Mouse (Mus musculus): ENCODE results near the gene Fmnl1.

Gene Fmnl1

DNA sequence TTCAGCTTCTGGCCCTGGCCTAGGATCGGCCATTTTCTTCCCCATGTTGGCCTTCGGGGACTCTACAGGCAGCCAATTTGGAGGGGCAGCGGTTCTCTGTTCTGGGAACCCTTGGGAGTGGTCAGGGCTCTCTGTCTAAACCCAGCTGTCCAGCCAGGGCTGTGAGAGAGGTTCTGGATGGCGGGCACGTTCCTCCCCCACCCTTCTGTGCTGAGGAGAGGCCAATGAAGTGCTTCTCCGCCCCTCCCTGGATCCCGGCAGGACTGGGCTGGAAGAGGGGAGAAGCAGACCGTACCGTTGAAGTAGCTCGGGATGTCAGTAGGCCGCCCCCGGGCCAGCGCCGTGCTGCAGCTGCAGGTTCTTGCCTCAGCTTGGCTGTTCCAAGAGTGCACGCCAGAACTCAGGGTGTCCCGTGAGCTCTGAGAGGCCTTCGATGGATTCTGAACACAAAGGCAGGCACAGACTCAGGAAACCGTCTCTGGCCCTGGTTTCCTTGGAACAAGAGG lies 53.1 kb downstream of the Fmnl1 start:
- DNase-seq, result no peak

DNA sequence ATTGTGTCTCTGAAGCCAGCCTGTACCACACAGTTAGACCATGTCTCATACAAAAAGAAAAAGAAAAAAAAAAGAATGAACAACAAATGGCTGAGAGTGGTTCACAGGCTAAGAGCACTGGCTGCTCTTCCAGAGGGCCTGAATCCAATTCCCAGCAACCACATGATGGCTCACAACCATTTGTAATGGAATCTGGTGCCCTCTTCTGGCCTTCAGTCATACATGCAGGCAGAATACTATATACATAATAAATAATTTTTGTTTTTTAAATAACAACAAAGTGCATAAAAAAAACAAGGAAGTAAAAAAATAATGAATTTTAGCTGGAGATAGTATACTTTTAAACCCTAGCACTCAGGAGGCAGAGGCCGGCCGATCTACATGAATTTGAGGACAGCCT lies 58.7 kb downstream of the Fmnl1 start:
- DNase-seq, result no peak

DNA sequence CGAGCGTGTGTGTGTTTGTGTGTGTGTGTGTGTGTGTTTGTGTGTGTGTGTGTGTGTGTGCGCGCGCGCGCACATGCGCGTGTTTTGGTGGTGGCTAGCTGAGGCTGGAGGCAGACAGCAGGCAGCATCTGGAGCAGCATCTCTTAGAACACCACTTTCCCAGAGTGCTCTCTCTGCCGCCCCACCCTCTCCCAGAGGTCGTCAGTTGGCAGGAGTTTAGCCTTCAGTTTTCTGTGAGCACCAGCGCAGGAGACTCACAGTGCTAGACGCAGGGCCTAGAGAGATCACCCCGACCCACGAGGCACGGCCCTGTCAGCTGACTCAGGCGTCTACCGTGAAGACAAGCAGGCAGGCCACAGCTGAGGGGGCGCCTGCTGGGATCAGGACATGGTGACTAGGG lies 59.7 kb downstream of the Fmnl1 start:
- no peak for DNase-seq

GRCm38 (mm10) chr11:103231367-103231766 lies 60.5 kb downstream of the Fmnl1 start:
- no peak for DNase-seq

GRCm38 (mm10) chr11:103232966-103233365 lies 62.1 kb downstream of the Fmnl1 start:
- DNase-seq, result peak; percentile 72

GRCm38 (mm10) chr11:103234447-103234846 lies 63.5 kb downstream of the Fmnl1 start:
- DNase-seq, result no peak

DNA sequence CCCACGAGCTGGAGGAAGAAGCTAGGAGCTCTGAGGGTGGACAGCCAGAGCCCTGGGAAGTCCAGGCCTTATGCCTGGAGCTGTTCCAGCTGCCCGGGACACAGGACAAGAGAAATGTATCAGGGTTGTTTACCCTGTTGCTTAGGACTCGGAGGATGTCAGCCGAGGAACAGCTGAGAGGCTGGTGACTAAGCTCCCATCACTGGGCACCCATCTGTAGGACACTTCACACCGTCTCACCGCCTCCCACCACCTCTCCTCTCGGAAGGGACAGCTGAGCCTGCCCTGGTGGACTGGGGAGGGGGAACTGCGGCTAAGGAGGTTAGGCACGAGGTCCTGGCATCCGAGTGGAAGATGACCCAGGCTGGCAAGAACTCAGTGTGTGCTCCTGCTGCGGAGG lies 64.8 kb downstream of the Fmnl1 start:
- DNase-seq, result no peak

GRCm38 (mm10) chr11:103236431-103236830 lies 65.5 kb downstream of the Fmnl1 start:
- no peak for DNase-seq

- no peak for DNase-seq
These were observed 66.0 kb downstream of the Fmnl1 start for GRCm38 (mm10) chr11:103236903-103237302.

GRCm38 (mm10) chr11:103237757-103238156 lies 66.8 kb downstream of the Fmnl1 start:
- DNase-seq, result no peak

DNA sequence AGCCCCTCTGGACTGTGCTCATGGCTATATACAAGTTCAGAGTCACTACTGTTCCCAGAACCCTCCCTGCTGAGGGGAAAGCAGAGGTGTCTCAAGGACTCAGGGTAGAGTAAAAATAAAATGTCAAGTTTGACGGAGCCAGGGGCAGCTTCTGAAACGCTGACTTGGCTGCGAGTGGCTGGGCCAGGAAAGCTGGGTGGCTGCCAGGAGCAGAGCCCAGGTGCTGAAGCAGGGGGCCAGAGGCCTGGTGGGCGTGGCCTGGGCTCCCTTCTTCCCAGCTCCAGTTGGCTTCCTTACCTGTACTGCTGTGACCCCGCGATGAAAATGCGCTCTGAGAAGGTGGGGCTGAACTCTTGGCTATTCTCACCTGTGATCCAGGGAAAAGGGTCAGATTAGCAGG lies 69.8 kb downstream of the Fmnl1 start:
- DNase-seq, result peak; percentile 70

DNA sequence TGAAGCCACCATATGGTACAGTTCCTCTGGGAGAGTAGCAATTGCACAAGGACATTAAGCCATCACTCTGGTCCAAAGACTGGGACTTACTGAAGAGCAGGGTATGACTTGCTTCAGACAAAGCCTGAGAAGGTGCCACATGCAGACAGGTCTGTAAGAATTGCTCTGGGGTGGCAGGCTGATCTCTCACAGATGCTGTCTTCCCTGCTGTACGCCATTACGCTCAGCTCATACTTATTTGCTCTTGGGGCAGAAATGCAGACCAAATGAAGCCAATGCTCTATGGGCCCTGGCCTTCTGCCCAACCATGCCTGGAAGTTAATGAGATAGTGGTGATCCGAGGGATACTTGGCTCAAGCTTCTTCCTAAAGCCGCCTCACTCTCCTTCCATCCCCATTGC lies 73.9 kb downstream of the Fmnl1 start:
- DNase-seq, result no peak

DNA sequence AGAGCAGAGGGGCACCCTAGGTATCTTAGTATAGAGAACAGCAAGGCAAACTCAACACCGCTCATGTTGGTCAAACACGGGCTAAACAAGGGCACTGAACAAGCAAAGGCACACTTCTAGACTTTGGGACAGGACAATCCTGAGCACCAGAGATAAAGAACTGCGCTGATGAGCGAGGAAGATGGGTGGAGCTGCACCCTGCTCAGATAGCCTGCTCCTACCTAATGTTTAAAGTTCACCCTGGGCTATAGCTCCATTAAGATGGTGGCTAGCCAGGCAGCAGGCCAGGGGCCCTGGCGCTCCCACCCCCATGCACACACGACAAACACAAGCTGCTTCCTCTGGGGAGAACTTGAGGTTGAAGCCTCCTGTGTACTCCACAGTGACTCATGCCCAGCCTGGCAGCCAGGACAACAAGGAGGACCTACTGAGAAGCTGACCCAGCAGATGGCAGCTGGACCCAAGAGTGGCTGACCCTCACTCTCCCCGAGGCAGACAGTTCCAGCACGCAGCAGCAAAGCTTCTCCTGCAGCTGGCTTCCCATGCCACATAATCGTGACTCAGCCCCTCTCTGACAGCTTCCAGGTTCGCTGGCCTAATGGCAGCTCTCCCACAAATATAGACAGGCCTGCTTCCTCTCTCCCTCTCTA lies 75.3 kb downstream of the Fmnl1 start:
- no peak for DNase-seq

DNA sequence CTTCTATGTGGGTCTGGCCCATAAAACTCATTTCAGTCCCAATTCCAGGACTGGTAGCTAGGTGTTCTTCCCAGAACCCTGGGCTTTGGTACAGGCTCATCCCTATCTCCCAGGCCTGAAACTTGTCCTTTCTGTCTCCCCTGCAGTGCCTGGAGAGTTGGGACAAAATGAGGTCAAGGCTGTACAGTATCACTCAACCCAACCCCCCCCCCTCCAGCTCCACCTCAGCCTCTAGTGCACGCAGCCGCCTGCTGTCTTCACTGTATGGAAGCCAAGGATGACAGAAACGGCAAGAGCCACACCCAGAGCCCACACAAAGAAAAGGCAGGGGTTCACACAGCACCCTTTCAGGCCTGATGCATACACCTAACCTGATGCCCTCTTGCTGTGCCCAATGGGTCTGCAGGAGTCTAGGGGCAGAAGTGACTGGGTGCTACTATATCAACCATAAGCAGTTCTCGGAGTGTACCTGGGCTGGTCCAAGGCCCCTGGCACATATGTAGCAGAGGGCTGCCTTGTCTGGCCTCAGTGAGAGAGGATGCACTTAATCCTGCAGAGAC lies 75.9 kb downstream of the Fmnl1 start:
- no peak for DNase-seq

DNA sequence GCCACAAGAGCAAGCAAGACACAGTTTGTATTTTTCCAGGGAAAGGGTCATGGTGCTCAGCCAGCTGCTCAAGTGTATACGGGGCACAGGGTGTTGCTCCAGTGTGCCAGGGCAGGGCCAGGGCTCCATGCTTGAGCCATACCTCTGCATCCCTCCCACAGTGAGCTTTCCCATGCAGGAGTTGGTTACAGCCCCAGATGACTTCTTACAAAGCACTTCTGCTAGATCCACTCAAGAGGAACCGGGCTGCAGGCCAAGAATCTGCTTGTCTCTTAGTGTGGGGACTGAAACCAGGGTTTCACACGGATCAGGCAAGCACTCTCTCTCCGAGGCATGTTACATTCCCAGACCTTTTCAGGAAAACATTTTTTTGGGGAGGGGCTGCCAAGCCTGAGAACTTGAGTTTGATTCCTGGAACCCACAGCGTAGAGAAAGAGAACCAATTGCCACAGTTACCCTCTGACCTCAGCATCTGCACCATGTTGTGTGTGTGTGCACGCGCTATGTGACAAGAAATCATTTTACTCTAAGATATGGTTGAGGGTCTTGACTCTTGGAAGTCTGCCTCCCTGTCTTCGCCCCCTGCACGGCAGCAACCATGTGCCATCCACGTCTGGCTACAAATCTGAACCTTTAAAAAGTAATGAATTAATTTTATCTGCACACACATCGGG lies 76.7 kb downstream of the Fmnl1 start:
- DNase-seq, result peak; percentile 79
